ENCODE assay signal across 9 mouse cellular contexts in the genomic region with DNA sequence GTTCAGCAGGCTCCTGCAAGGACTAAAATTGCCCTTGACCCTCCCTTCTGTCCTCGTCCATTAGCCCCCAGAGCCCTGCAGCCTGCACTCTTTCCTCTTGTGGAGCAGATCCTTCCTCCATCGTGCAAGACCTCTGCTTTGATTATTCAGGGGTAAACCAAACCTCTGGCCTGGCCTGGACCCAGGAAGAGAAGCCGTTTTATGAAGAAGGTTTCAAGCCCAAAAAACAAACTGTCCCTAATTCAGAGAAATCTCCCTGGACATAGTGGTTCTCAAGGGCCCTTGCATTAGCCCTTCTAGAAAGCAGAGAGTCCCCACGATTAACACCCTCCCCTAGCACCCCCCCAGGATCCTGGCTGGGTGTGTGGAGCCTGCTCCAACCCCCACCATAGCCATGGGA.
DNase-seq lines count a peak whose midpoint lies in the region; ATAC-seq and TF ChIP-seq lines count a peak whose summit lies in the region.
"Had no signal": no experiment of that assay in that cellular context is flagged by ENCODE, and none has a peak within 500 bp of the region (broad histone marks: within the 10 kb centered on the region; RNA-seq: fewer than 3 reads in every experiment).

No protein-coding gene starts in this region.

- DNase-seq in layer of hippocampus, adult 2 months (ENCODE audit: low spot score in 2 of 2), result no peak
- DNase-seq in layer of hippocampus, adult 11-12 months (ENCODE audit: low spot score), result no peak
- no peak for DNase-seq in forebrain, embryonic 11.5 days (ENCODE audit: low spot score)
- no peak for DNase-seq in yolk sac, embryonic 10.5 days (ENCODE audit: low spot score)
- no peak for DNase-seq in urinary bladder, postnatal 14 days (ENCODE audit: low spot score)
- no peak for DNase-seq in kidney, postnatal 4 days
- DNase-seq: thymus, adult 18-20 months had no signal

- peak overlapping the region; percentile 97 for H3K27ac ChIP-seq in layer of hippocampus, adult 2 months
- peak overlapping the region; percentile 98 for H3K27ac ChIP-seq in forebrain, embryonic 11.5 days (ENCODE audit: low read depth, low read length)
- H3K27ac ChIP-seq in intestine, embryonic 15.5 days, result peak overlapping the region; percentile 60; the same call in 1 of the 2 replicates
- H3K27ac ChIP-seq in neural tube, embryonic 13.5 days (replicated peaks), result peak overlapping the region; percentile 90

- H3K4me2 ChIP-seq in forebrain, embryonic 11.5 days (ENCODE audit: low read depth, low read length, severe bottlenecking), result peak overlapping the region; percentile 65
- H3K4me2 ChIP-seq in intestine, embryonic 15.5 days (replicated peaks), result peak overlapping the region; percentile 61
- H3K4me2 ChIP-seq in neural tube, embryonic 13.5 days, result peak overlapping the region; percentile 53

- 9% methylated on average over 4 of the region's 4 CpGs for WGBS in forebrain, embryonic 11.5 days
- 17% methylated on average over 4 of the region's 4 CpGs for WGBS in intestine, embryonic 15.5 days
- 13% methylated on average over 4 of the region's 4 CpGs for WGBS in neural tube, embryonic 13.5 days

- H3K27me3 ChIP-seq in forebrain, embryonic 11.5 days (ENCODE audit: control insufficient read depth, insufficient read depth, low read length), result peaks cover 4% of the 10 kb centered on the region; the same call in 1 of the 2 replicates
- H3K27me3 ChIP-seq in intestine, embryonic 15.5 days (replicated peaks), result peaks cover 23% of the 10 kb centered on the region
- peaks cover 11% of the 10 kb centered on the region; the same call in 1 of the 2 replicates for H3K27me3 ChIP-seq in neural tube, embryonic 13.5 days

- H3K4me1 ChIP-seq in forebrain, embryonic 11.5 days (replicated peaks; ENCODE audit: control insufficient read depth, insufficient read depth, low read length), result peaks cover 40% of the 10 kb centered on the region
- H3K4me1 ChIP-seq in intestine, embryonic 15.5 days (replicated peaks), result peaks cover 27% of the 10 kb centered on the region
- H3K4me1 ChIP-seq in neural tube, embryonic 13.5 days (replicated peaks), result peaks cover 63% of the 10 kb centered on the region

- peak overlapping the region; percentile 65 for H3K9ac ChIP-seq in forebrain, embryonic 11.5 days (ENCODE audit: low read length)
- 0 out of 2 replicates have a peak overlapping the region, but pooled peaks have one; percentile 13 for H3K9ac ChIP-seq in intestine, embryonic 15.5 days
- H3K9ac ChIP-seq in neural tube, embryonic 13.5 days, result peak overlapping the region; percentile 62

- peak; percentile 16 for ATAC-seq in forebrain, embryonic 11.5 days (replicated peaks; ENCODE audit: low FRiP score)
- ATAC-seq in intestine, embryonic 15.5 days, result no peak; the same call in 1 of the 2 replicates
- ATAC-seq in neural tube, embryonic 13.5 days (ENCODE audit: low read depth), result 0 out of 2 replicates have a peak, but pooled peaks have one; percentile 7

- no peak for TF ChIP-seq CTCF in layer of hippocampus, adult 2 months (conservative IDR thresholded peaks at IDR 0.05)

- H3K9me3 ChIP-seq in forebrain, embryonic 11.5 days (ENCODE audit: control insufficient read depth, low read length), result no peaks in the 10 kb centered on the region
- no peaks in the 10 kb centered on the region for H3K9me3 ChIP-seq in intestine, embryonic 15.5 days
- no peaks in the 10 kb centered on the region for H3K9me3 ChIP-seq in neural tube, embryonic 13.5 days

- peak overlapping the region; percentile 58 for H3K4me3 ChIP-seq in layer of hippocampus, adult 2 months
- H3K4me3 ChIP-seq in forebrain, embryonic 11.5 days (ENCODE audit: low read depth, low read length), result 0 out of 2 replicates have a peak overlapping the region, but pooled peaks have one; percentile 25
- H3K4me3 ChIP-seq in intestine, embryonic 15.5 days (replicated peaks), result peak overlapping the region; percentile 22
- H3K4me3 ChIP-seq in neural tube, embryonic 13.5 days, result peak overlapping the region; percentile 19; the same call in 1 of the 2 replicates

- H3K36me3 ChIP-seq in forebrain, embryonic 11.5 days (ENCODE audit: control insufficient read depth, insufficient read depth, low read length), result no peaks in the 10 kb centered on the region
- H3K36me3 ChIP-seq in intestine, embryonic 15.5 days, result no peaks in the 10 kb centered on the region
- H3K36me3 ChIP-seq in neural tube, embryonic 13.5 days, result no peaks in the 10 kb centered on the region

Comparison
In these comparisons a context has a peak if more than half of its experiments do, and no peak if none do; other contexts are left out.
1. H3K9ac ChIP-seq: peak in every context shown above with its lines; median percentile 65 in forebrain, embryonic 11.5 days; 62 in neural tube, embryonic 13.5 days; 13 in intestine, embryonic 15.5 days.